Mouse (Mus musculus): Measurements from ENCODE around the gene Tmem14a.
A peak's percentile ranks its signal among the peaks of the same experiment; 100 is the strongest.
"Not testable (repeated sequence)": the region's sequence is repeated elsewhere in the genome, so short reads cannot be mapped to it uniquely, and the experiment has no call there.

The Tmem14a gene

DNA sequence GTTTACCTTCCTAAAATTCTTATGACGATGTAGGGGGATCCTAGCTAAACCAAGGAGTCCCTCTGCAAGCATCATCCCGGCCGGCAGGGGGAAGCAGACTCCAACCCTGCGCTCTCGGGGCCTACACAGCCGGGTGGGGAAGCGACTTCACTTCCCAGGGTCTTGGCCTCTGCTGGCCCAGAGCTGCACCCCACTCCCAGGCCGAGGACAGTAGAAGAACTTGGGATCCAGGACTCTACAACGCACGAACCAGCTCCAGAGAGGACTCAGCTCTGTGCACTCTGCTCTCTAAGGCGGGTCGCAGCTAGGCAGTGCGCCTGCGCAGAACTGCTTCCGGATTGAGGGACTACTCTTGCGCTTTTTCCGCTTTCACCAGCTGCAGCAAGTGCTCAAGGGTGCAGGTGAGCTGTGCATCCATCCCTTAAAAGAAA, at the start of gene Tmem14a:
Tmem14a (plus strand) TSS at position 87 of the 431 bp plus-strand sequence.
- peak; percentile 92 for DNase-seq

DNA sequence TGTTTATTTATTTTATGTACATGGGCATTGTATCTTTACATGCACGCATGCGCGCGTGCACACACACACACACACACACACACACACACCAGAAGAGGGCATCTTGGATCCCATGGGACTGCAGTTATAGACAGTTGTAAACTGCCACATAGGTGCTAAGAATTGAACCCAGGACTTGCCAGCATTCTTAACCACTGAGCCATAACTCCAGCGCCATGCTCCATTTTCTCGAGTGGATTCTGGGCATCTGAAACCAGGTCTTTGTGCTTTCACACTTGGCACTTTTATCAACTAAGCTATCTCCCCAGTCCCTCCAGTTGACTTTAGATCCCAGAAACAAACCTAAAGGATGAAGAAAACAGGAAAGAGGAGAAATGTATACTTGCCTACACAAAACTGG, 33.2 kb upstream of the Tmem14a start:
- no peak for DNase-seq

DNA sequence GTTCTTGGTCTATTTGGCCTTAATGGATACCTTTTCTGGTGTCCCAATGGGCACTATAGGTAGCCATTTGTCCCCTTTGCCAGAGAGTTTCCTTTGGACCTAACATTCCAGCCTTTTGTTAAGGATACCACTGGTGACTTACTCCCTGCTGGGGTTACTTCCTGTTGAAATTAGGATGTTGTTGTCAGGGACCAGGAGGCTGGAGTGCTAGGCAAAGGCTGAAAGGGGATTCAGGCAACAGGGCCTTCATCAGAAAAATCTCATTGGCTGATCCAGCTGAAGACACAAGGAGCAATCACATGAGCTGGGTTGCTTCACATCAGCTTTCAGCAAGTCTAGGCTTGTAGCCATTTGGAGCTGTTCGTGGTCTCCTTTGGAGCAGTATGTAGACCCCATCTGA, 12.1 kb upstream of the Tmem14a start:
- DNase-seq, result no peak

DNA sequence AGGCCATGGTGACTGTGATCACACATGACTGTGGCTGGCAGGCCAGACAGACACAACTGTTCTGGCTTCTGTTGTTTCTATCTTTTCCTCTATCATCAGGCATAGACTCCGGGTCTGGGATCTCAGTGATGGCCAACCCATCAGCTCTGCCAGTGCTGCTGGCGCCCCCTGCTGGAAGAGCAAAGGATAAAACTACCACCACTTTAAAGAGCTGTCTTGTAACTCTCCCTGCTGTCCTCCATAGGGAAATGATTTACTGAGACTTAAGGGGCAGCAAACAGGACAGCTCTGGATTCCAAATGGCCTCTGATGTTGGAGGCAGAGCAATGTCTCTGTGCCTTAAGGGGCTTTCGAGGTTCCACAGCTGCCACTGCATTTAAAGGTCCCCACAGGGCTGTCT, 4.8 kb upstream of the Tmem14a start:
- DNase-seq, result not testable (repeated sequence)

DNA sequence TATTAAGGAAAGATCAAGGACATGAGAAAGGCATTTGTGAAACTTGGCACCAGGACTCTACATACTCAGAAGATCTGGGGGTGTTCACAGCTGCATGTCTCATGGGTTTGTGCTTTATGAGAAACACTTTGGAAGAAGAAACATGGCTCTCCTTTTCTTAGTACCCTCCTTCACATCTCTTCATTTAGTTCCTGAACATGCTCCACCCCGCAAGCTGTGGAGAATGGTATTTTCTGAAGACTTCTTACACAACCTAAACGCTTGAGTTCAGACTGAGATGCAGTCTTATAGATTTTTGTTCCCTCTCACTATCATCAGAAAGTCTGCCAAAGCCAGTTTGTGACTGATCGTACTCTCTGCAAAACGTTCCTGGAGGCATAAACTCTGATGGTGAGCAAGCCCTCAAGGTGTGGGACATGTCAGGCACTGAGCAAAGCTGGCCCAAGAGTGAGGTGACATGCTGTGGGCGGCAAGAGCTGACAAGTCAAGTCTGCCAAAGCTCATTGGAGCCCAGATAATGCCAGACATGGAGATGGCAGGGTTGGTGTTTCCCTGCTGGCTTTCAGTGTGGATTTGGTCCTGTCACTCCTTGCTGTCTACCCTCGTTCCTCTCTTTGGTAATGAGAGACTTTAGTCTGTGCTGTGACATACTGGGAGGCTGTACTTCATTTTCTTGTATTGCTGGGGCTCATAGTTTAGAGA, 4.2 kb upstream of the Tmem14a start:
- DNase-seq, result not testable (repeated sequence)

DNA sequence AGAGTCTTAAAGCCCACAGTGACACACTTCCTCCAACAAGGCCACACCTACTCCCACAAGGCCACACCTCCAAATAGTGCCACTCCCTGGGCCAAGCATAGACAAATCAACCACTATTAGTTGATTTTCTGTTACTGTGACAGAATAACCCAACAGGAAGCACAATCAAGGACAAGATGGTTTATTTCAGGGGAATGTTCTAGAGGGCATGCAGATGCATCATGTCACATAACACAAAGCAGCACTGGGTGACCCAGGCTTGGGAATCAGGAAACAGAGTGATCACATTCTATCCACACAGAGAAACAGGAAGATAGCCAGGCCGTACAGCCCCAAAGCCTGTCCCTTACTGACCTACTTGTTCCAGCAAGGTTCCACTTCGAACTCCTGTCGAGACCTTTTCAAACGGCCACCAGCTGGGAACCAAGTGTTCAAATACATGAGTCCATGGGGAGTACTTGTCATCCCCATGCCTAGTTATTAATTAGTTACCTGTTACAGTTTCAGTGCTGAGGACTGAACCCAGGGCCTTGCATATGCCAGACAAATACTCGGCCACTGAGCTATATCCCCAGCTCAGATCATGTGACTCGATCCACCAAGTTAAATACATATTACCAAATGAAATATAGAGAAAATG, 9.5 kb downstream of the Tmem14a start:
- no peak for DNase-seq

DNA sequence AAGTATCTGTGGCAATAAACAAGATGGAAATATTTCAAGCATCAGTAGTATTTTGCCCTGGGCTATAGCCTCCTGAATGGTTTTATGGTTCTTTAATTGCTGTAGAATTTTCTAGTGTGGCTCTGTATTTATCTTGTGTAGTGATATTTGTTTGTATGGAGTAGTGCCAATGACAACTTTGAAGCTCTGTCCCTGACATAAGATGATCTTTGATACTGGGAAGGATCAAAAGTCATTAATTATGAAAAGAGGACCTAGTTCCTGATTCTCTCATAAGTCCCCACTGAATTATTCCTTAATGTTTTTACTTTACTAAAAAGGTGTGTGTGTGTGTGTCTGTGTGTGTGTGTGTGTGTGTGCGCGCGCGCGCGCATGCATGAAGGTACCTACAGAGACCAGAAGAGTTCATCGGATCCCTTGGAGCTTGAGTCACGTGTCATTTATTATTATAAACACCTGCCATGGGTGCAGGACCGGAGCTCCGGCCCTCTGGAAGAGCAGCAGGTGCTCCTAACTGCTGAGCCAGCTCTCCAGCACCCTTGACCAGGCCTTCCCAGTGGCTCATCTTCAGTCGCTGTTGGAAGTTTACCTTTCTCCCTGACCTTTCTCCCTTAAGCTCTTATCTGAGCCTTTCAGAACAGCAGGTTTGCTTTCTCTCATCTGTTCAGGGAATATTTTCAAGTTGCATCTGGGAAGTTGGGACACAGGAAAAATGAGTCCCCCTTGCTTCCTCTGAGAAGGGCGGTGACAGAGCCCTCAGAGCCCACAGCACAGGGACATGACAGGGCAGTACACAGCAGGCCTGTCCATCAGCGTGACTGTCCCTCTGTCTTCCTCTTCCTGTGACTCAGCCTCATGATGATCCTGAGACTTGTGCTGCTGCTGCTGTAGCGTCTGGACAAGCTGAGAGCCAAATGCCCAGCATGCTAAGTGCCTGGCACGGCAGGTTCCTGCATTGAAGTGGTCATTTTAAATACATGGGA, 10.7 kb downstream of the Tmem14a start:
- not testable (repeated sequence) for DNase-seq

DNA sequence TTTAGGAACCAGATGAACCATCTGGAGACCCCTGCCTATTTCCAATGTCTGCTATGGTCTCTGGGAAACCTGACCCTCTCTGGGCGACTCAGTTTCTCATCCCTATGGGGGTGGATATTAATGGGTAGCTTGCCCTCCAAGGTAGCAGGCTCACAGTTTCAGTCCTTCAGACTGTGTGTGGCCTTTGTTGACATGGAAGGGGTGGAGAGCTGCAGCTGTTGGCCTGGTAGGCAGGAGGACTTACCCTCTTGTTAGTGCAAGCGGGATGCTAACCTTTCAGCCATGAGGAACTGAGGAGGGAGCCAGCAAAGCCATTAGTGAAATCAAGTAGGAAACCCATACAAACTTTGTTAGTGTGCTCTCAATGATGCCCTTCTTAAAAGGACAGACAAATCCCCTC, 12.0 kb downstream of the Tmem14a start:
- DNase-seq, result no peak

DNA sequence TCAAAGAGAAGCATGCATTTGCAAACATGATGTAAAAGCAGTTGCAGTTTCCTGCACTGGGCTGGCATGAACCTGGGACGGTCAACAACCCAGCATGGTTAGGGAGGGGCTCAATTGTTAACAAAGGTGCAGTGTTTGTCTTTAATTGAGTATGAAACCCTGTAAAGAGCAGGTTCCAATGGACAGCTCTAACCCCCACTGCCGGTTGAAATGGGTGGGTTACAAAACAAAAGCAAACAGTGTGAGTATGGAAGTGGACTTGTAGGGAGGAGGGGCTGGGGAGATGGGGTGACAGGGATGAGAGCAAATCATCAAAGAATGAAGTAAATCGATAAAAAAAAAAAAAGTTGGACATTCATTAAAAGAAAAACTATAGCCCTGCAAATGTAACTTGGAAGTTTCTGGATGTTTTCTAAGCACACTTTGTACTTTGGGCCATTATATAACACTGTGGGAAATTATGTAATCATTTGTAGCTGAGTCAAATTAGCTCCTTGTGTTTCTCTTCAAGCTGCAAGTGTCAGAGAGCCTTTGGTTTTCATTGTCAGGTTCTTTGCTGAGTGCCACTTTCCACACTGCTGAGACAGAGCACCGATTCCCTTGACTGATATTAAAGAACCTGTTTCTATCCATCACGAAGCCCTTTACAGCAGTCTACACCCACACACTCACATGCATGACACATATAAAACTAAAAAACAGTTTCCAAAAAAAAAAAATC, 13.5 kb downstream of the Tmem14a start:
- no peak for DNase-seq

DNA sequence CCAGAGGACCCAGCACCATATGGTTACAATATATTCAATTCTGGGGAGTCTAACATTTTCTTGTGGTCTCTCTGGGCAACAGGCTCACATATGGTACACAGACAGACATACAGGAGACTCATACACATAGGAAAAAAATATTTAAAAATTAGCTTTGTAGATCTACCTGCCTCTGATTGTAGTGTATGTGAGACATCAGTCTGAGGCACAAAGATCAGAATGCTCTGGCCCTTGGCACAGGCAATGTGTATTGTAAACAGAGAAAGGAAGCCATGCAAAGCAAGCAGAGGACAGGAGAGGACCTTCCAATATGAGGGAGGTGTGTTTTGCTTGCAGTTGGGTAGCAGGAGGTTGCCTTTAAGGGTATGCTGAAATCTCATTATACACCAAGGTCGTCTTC, 14.1 kb downstream of the Tmem14a start:
- DNase-seq, result no peak

DNA sequence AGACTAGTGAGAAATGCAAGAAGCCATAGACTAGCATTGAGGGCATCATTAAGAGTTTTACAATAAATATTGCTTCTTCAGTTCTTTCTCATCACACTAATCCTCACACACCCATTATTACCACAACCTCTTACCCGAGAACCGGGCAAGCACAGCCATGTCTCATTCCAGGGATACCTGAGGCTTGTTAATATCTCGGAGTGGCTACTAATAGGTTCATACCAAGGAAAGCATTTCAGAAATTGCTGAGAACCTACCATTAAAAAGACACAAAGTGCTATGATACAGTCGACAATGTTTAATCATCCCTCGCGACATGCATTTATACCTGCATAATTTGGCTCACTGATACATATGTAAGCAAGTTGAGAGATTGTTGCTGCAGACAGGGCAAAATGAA, 17.0 kb downstream of the Tmem14a start:
- DNase-seq, result no peak

DNA sequence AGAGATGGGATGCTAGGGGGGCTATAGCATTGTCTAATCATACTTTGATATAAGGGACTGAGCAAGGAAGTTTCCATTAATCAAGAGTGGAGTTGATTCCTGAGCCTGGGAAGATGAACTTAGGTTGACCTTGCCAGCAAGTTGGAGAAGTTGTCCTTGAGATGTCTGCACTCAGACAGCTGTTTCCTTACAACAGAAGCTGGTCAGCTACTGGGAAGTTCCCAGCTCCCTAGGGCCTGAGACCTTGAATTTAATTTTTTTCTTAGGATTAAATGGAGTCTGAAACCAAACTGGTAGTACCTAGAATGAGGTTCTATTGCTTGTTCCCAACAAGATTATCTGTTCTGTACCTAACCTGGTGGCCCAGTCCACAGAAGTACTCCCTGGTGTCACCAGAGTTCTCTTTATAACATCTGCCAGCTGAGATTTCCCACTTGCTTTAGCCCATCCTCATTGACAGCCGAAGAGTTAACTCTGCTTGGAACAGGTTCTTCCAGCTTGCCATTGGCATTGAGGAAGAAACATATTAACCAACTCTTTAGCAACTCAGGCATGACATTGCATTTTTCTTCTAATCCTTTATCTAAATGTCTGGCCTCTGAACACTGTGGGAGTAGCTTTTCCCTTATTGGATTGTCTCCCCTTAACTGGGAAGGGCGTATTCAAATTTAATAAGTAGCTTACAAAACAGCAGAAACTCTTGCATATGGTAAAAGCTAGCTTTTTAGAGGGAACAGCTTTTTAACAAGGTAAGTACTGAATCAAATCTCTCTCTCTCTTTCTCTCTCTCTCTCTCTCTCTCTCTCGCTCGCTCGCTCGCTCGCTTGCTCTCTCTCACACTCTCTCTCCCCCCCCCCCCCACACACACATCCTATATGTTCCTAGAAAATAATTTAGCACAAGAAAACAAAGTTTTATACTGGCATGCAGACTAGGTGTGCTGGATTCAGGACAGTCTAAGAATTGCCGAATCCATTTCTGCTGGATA, 21.8 kb downstream of the Tmem14a start, which contains the start of gene Gsta3:
Gsta3 (plus strand) TSS at position 679 of the 988 bp plus-strand sequence.
- no peak for DNase-seq

DNA sequence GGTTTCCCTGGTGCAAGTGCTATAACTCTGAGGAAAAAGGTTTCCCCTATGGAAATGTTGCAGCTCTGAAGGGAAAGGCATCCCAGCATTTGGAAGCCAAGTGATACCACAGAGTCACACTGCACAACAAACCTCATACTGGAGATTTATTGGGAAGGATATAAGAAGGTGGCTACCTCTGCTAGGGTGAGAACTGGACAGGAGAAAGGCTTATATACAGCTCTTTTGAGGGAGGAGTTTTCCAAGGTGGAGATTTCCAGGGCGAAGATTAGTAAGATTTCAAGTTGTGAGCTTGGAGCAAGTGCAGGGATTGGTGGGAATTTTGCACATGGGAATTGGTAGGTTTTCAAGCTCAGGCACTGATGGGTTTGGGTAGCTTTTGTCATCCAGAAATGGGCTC, 22.7 kb downstream of the Tmem14a start:
- no peak for DNase-seq

DNA sequence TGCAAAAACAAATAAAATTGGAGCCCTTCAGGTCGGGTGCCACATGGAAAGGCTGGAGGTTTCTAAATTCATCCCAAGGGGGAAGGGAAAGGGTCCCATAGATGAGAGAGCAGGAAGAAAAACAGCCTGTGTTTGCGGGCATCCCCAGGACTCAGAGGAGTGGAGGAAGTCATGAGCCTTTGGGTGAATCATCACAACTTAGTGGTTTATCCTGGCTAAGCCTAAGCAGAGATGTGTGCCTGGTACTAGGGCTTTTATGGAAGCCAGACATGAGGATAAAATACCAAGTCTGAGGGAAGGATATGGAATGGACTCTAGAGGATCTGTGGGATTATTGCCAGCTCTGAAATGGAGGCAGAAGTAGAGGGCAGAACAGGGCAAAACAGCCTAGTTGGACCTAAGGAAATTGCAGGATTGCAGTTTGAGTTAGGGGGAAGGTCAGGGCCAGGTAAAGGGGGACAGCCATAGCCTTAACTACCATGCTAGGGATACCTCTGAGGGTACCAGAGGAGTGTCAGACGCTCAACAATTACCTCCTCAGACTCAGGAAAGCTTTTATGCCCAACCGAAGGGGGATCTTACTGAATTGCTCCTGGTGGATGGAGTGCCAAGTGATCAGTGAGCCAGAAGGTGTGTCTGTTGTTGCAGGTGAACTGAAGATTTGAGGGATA, 26.1 kb downstream of the Tmem14a start:
- no peak for DNase-seq

DNA sequence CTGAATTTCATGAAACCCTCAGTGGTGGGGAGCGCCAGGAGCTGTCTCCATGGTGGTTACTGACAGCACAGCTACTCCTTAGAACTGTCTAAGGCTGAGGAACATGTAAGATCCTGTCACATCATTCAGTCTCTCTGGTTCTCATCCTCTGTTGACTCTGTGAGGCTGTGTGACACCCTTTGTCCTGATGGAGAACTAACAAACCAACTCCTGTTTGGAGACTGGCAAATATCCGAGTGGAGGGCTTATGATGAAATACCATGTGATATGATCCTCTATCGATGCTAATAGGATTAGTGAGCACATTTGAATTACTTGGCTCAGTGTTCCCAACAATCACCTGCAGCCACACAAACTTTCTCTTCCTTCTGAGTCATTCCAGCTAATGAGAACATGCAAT, 27.8 kb downstream of the Tmem14a start:
- DNase-seq, result no peak

DNA sequence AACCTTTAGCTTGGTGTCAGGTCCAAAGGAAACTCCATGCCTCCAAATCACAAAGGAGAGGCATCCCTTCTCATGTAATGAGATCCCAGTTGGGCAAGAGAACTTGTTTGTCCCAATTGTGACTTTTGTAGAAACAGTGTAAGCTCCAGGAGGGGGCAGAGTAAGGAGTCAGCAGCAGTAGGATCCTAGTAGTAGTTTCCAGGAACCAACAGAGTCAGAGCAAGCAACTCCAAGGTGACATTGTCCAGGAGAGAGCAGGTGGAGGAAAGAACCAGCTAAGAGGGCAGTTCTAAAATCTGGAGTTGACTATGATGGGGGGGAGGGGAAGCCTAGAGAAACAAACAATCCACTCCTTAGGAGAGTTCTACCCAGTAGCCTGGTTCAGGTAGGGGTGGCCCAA, 29.5 kb downstream of the Tmem14a start:
- DNase-seq, result no peak

DNA sequence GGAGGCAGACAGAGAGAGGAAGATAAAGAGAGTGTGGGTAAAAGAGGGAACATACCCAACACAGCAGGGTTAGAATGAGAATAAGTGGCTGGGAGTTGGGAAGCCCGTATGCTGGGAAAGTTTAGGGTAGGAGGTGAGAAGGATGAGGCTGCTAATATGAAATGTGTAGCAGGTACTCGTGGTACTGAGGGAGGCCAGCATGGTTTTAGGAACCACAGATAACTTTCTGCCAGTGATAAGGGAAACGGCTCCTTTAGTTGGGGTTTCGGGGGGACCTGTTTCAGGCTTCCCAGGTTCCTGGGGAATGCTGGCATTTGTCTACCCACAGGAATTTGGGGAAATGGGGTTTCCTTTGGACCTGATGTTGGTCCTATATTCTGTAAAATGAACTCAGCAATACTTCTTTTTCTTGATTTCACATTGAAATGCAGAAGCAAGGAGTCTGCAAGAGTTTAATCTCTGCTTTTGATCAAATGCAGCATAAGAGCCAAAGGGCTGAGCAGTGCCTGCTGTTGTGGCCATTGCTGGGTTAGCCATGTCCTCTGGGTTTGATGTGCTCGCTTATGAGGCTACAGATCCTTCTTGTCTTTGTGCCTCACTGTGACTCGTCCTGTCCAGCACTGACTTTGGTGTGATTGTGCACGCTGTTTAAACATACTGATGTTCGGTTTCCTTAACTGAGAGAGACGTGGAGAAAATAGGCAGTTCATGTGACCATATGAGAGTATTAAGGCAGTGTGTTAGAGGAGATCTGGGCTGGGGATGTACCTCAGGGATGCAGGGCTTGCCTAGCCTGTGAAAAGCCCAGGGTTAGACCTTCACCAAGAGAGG, 30.4 kb downstream of the Tmem14a start:
- DNase-seq, result no peak

DNA sequence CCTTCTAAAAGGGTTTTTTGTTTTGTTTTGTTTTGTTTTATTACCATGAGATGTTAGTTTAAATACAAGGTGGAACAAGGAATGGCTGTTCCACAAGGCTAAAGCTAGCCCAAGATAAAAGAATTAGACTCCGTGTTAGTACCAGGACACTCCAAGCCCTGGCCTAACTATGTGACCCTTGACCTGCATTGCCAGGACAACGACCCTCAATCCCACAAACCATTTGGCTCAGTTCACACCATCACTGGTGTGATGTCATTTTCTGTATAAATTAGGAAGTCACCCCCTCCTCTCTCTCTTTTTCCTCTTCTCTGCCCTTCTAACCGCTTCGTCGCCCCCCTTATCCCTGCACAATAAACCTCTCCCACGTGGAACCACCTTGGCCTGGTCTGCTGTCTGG, 33.3 kb downstream of the Tmem14a start:
- no peak for DNase-seq

DNA sequence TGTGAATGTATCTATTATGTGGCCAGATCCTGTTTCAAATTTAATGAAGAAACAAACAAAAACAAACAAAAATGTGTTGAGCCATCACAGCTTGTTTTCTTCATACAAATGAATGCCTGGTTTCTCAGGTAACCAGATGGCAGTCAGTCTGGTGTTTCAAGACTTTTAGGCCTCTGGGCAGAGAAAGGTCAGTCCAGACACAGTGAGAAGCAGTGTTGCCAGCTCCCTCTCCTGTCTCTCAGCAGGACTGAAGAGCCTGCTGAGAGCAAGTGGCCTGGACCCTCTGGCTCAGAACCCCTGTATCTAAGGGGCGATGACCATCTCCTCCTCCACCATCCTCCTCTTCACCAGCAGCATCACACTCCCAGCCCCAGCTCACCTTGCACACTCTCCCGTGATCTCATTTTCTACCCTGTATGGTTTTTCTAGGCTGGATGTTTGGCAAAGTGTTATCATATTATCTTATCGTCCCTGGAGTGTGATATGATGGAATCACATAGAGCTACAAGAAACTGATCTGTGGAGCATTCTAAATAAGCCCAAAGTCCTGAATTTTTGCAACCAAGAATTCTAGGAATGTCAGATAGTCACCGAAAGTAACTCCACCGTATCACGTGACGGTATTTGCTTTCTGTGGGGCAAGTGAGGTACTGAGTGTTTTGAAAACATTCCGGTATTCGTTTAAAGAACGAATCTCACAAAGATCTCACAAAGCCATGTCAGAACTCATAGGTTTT, 34.4 kb downstream of the Tmem14a start:
- DNase-seq, result no peak

Measured in thymus, postnatal 36 days (tissue).